Mouse (Mus musculus) hindbrain, postnatal 0 days (tissue): ENCODE data around the gene Spats2. TPM values are rescaled to one million over a fixed set of nuclear protein-coding genes. Genes with fewer than 3 reads are reported as not detected.

ENCODE experiments used
- ATAC-seq: fragments of 200-750 bp; cut with Nextera tagmentation; 2 replicates; pipeline ENCODE4 v1.8.0; 2017; ENCODE audit warnings: mild to moderate bottlenecking, moderate TSS enrichment, moderate library complexity
- DNase-seq: peaks from one replicate; pipeline ENCODE4 v3.0.0-alpha.2; 2015; ENCODE audit warnings: low spot score
- H3K27ac ChIP-seq: fragments of 300-500 bp; sonication (generic); 2 replicates; pipeline ENCODE4 v1.5.1; 2014; ENCODE audit warnings: mild to moderate bottlenecking
- H3K27me3 ChIP-seq: fragments of 300-500 bp; sonication (generic); 2 replicates; pipeline ENCODE4 v1.6.1; 2014; ENCODE audit warnings: low read length, mixed read lengths; ENCODE audit not compliant: insufficient read depth
- H3K36me3 ChIP-seq: fragments of 300-500 bp; sonication (generic); 2 replicates; pipeline ENCODE4 v1.6.1; 2014; ENCODE audit warnings: low read length, mixed read lengths; ENCODE audit not compliant: insufficient read depth
- H3K4me1 ChIP-seq: fragments of 300-500 bp; sonication (generic); 2 replicates; pipeline ENCODE4 v1.6.1; 2014; ENCODE audit warnings: antibody characterized with exemption, low read length, mixed read lengths; ENCODE audit not compliant: insufficient read depth
- H3K4me2 ChIP-seq: fragments of 300-500 bp; sonication (generic); 2 replicates; pipeline ENCODE4 v1.6.1; 2014; ENCODE audit warnings: low read depth, mild to moderate bottlenecking, low read length, moderate library complexity, mixed read lengths
- H3K4me3 ChIP-seq: fragments of 300-500 bp; sonication (generic); 2 replicates; pipeline ENCODE4 v1.5.1; 2014; ENCODE audit warnings: low read length
- H3K9ac ChIP-seq: fragments of 300-500 bp; sonication (generic); replicated peaks from 2 replicates; pipeline ENCODE4 v1.6.1; 2014; ENCODE audit warnings: mild to moderate bottlenecking, low read length, moderate library complexity, mixed read lengths
- H3K9me3 ChIP-seq: fragments of 300-500 bp; sonication (generic); 2 replicates; pipeline ENCODE4 v1.6.1; 2016; ENCODE audit warnings: low read length, mixed read lengths
- CTCF ChIP-seq: IDR thresholded peaks from 2 replicates; pipeline ENCODE4 v1.5.1; 2016; ENCODE audit warnings: antibody characterized with exemption, control low read depth, low read depth
- WGBS: fragments of 180-500 bp; shearing (Covaris S2); extraction: QIAGEN DNeasy Blood & Tissue Kit; methylation state at CpG from one replicate; pipeline ENCODE4 v1.1.7; 2014; 5-methylcytosine and 5-hydroxymethylcytosine counted together
- polyA plus RNA-seq: library from polyadenylated mRNA; unstranded; fragments of >200 nt; fragmentation: Nextera tagmentation; extraction: Ambion mirVana; gene quantifications from 2 replicates; pipeline ENCODE4 v1.2.1, GENCODE M21; 2015
- total RNA-seq: library from RNA; depleted of rRNA; stranded (reverse); fragments of >200 nt; gene quantifications from 2 replicates; pipeline ENCODE4 v1.2.3, GENCODE M21; 2014

The Spats2 gene
- total and polyA plus RNA-seq, 2 experiments from 2014 or later = 23.4 to 23.6 TPM

- H3K9me3 ChIP-seq = no peaks in the 10 kb centered on the region
- H3K4me2 ChIP-seq = peak overlapping the region; percentile 63
- no peak for TF ChIP-seq CTCF
- H3K4me3 ChIP-seq = peak overlapping the region; percentile 37
- DNase-seq (peak; percentile 47), ATAC-seq (no peak)
- peaks cover 34% of the 10 kb centered on the region for H3K27me3 ChIP-seq
- no peaks in the 10 kb centered on the region for H3K36me3 ChIP-seq
- H3K4me1 ChIP-seq = peaks cover 9% of the 10 kb centered on the region; the same call in 1 of the 2 replicates
- under 1% methylated on average over 40 of the region's 58 CpGs for WGBS
- H3K9ac ChIP-seq = peak overlapping the region; percentile 40; the same call in 1 of the 2 replicates
- no peak overlapping the region for H3K27ac ChIP-seq
These were observed 28.8 kb upstream of the Spats2 start for GRCm38 (mm10) chr15:99096831-99097500.

DNA sequence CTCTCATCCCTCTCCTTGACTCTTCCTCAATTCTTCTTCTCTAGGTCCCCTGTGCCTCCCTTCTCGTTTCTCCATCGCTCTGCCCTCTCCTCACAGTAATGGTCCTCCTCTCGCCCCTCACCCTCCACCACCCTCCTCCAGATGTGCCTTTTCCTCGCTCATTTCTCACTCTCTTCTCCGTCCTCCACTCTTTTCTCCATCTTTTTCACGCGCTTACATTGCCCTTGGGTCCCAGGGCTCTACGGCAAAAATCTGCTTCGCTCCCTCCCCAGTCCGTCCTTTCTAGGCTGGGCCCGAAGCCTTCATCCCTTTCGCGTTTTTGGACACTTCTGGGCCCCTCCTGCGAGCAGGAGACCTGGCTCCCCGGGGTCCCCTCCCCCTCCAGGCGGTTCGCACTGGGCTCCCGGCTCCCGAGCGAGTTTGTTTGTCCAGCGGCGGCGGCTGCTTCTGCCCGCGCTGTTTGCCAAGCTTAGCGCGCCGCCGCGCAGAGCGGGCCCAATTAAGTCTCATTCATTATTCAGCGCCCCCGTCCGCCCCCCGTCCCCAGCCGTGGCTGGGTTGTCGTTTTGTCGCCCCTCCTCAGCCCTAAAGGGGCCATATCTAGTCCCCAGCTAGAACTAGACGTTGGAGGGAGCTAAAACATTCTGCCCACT is 27.8 kb upstream of the Spats2 start:
- no peak overlapping the region for H3K27ac ChIP-seq
- H3K27me3 ChIP-seq = peaks cover 34% of the 10 kb centered on the region
- ATAC-seq (no peak), DNase-seq (peak; percentile 25)
- H3K4me1 ChIP-seq = peaks cover 9% of the 10 kb centered on the region; the same call in 1 of the 2 replicates
- H3K4me2 ChIP-seq = peak overlapping the region; percentile 63
- no peaks in the 10 kb centered on the region for H3K36me3 ChIP-seq
- under 1% methylated on average over 39 of the region's 39 CpGs for whole genome bisulfite sequencing
- no peaks in the 10 kb centered on the region for H3K9me3 ChIP-seq
- H3K9ac ChIP-seq = 0 out of 2 replicates have a peak overlapping the region, but pooled peaks have one; percentile 13
- peak overlapping the region; percentile 37 for H3K4me3 ChIP-seq
- TF ChIP-seq CTCF = no peak

GRCm38 (mm10) chr15:99098493-99098861 is 27.2 kb upstream of the Spats2 start:
- WGBS = 2% methylated on average over 9 of the region's 9 CpGs
- Histone ChIP-seq H3K9me3 (no peaks in the 10 kb centered on the region), H3K4me3 (peak overlapping the region; percentile 37), H3K27me3 (peaks cover 34% of the 10 kb centered on the region), H3K36me3 (no peaks in the 10 kb centered on the region), H3K4me1 (peaks cover 9% of the 10 kb centered on the region; the same call in 1 of the 2 replicates), H3K4me2 (peak overlapping the region; percentile 63), H3K9ac (no peak overlapping the region), H3K27ac (no peak overlapping the region)
- DNase-seq (no peak), ATAC-seq (no peak)
- TF ChIP-seq CTCF = no peak

DNA sequence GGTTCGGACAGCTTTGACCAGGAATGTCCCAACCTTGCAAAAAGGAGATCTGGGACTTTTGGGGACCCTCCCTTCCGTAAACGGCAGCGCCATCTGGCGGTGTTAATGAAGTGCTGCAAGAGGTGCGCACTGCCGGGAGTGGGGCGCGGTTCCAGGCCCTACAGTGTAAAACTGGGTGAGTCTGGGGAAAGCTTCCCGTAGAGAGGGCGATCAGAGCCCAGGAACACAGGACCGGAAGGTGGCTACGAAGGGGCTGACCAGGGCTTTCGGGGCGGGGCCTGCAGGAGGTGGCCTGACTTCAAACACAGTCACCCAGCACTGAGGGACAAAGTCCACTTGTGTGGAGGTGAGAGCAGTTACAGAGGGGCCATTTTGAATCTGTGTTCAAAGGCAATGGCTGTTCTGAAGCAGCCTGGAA is 26.6 kb upstream of the Spats2 start:
- 3% methylated on average over 15 of the region's 15 CpGs for WGBS
- no peaks in the 10 kb centered on the region for H3K9me3 ChIP-seq
- TF ChIP-seq CTCF = peak; percentile 86
- peaks cover 5% of the 10 kb centered on the region; the same call in 1 of the 2 replicates for H3K4me1 ChIP-seq
- peak overlapping the region; percentile 10; the same call in 1 of the 2 replicates for H3K4me3 ChIP-seq
- ATAC-seq (peak; percentile 49), DNase-seq (peak; percentile 64)
- H3K4me2 ChIP-seq = peak overlapping the region; percentile 63; the same call in 1 of the 2 replicates
- no peak overlapping the region for H3K9ac ChIP-seq
- peaks cover 34% of the 10 kb centered on the region for H3K27me3 ChIP-seq
- H3K27ac ChIP-seq = no peak overlapping the region
- H3K36me3 ChIP-seq = no peaks in the 10 kb centered on the region

DNA sequence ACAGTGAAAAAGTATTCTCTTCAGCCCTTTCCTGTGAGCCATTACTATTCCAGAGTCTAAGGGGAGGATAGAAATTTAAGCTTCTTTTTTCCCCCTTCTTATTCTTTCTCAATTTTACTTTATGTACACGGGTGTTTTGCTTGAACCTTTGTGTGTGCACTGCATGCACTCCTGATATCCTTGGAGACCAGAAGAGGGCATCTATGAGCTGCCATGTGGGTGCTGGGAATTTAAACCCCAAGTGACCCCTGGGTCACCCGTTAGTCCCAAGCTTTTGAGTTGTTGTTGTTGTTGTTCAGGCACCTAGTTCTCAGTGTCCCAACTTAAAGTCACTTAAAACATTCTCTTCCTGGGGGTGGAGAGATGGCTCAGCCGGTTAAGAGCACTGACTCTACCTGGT is 25.7 kb upstream of the Spats2 start:
- Histone ChIP-seq H3K27me3 (peaks cover 34% of the 10 kb centered on the region), H3K9me3 (no peaks in the 10 kb centered on the region), H3K36me3 (no peaks in the 10 kb centered on the region), H3K9ac (no peak overlapping the region), H3K4me3 (no peak overlapping the region), H3K27ac (no peak overlapping the region), H3K4me1 (peaks cover under 1% of the 10 kb centered on the region; the same call in 1 of the 2 replicates), H3K4me2 (no peak overlapping the region)
- WGBS = 49% methylated on average over 3 of the region's 3 CpGs
- ATAC-seq (no peak), DNase-seq (no peak)
- TF ChIP-seq CTCF = no peak

DNA sequence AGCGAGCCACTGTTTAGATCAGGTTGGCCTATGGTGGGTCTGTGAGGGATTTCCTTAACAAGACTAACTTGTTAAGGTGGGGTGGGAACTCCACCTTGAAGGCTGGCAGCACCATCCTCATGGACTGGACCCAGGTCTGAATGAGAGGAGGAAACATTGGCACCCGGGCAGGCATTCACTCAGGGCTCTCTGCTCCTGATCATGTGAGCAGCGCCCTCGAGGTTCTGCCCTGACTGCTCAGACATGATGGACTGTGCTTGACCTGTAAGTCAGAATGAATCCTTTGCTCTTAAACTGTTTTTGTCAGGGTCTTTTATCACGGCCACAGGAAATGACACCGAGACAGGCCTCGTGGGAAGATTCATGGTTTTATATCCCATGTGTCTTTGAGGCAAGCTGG is 20.5 kb upstream of the Spats2 start:
- Histone ChIP-seq H3K27ac (no peak overlapping the region), H3K9me3 (no peaks in the 10 kb centered on the region), H3K36me3 (no peaks in the 10 kb centered on the region), H3K4me2 (no peak overlapping the region), H3K4me3 (no peak overlapping the region), H3K27me3 (no peaks in the 10 kb centered on the region), H3K4me1 (no peaks in the 10 kb centered on the region), H3K9ac (no peak overlapping the region)
- no peak for ATAC-seq
- no peak for TF ChIP-seq CTCF
- DNase-seq = no peak
- 68% methylated on average over 7 of the region's 7 CpGs for WGBS
